8 mouse cellular contexts compared by ENCODE assay signal in genomic region chr10:127091507-127092396, GRCm38 (mm10). TPM values are rescaled to one million over a fixed set of nuclear protein-coding genes. Genes with fewer than 3 reads are reported as not detected.
A peak's percentile ranks its signal among the peaks of the same experiment; 100 is the strongest.
DNase-seq lines count a peak whose midpoint lies in the region; ATAC-seq lines count a peak whose summit lies in the region.

No protein-coding gene starts in this region.

- H3K27me3 ChIP-seq in heart, embryonic 14.5 days (ENCODE audit: control insufficient read depth, insufficient read depth, low read length): peaks cover 69% of the 10 kb centered on the region
- H3K27me3 ChIP-seq in forebrain, embryonic 16.5 days (replicated peaks; ENCODE audit: control insufficient read depth, insufficient read depth, low read length): peaks cover 36% of the 10 kb centered on the region
- peaks cover 75% of the 10 kb centered on the region for H3K27me3 ChIP-seq in limb, embryonic 13.5 days
- peaks cover 27% of the 10 kb centered on the region for H3K27me3 ChIP-seq in midbrain, embryonic 16.5 days (ENCODE audit: control insufficient read depth, insufficient read depth, low read depth, low read length)

- H3K36me3 ChIP-seq in heart, embryonic 14.5 days (ENCODE audit: control insufficient read depth, insufficient read depth, low read length): peaks cover 9% of the 10 kb centered on the region
- peaks cover 13% of the 10 kb centered on the region for H3K36me3 ChIP-seq in forebrain, embryonic 16.5 days (ENCODE audit: control insufficient read depth, insufficient read depth)
- peaks cover 18% of the 10 kb centered on the region for H3K36me3 ChIP-seq in limb, embryonic 13.5 days
- peaks cover 42% of the 10 kb centered on the region for H3K36me3 ChIP-seq in midbrain, embryonic 16.5 days (ENCODE audit: control insufficient read depth, insufficient read depth, low read length)

- H3K4me2 ChIP-seq in heart, embryonic 14.5 days (ENCODE audit: low read length): peak overlapping the region; percentile 43
- H3K4me2 ChIP-seq in forebrain, embryonic 16.5 days (ENCODE audit: low read length): peak overlapping the region; percentile 54
- peak overlapping the region; percentile 53 for H3K4me2 ChIP-seq in limb, embryonic 13.5 days (replicated peaks)
- H3K4me2 ChIP-seq in midbrain, embryonic 16.5 days (ENCODE audit: low read length): peak overlapping the region; percentile 26

- intact Hi-C loops in heart, postnatal 25 days (cut with DNase I): no loop called here

- H3K27ac ChIP-seq in heart, embryonic 14.5 days (replicated peaks in 1 of 2; ENCODE audit: control insufficient read depth in 1 of 2, insufficient read depth in 1 of 2, low read depth in 2 of 2, low read length in 2 of 2): no peak overlapping the region
- no peak overlapping the region for H3K27ac ChIP-seq in forebrain, embryonic 16.5 days (ENCODE audit: low read length)
- H3K27ac ChIP-seq in limb, embryonic 13.5 days: no peak overlapping the region
- no peak overlapping the region for H3K27ac ChIP-seq in midbrain, embryonic 16.5 days (ENCODE audit: low read length)

- H3K4me3 ChIP-seq in heart, embryonic 14.5 days (ENCODE audit: control insufficient read depth in 1 of 2, insufficient read depth in 1 of 2, low read depth in 1 of 2, low read length in 2 of 2): peak overlapping the region in 1 of 2 experiments; percentile 16; a peak in 2 of 4 replicates
- H3K4me3 ChIP-seq in forebrain, embryonic 16.5 days (replicated peaks; ENCODE audit: low read length): peak overlapping the region; percentile 28
- peak overlapping the region; percentile 28 for H3K4me3 ChIP-seq in limb, embryonic 13.5 days
- H3K4me3 ChIP-seq in midbrain, embryonic 16.5 days (ENCODE audit: low read depth, low read length): 0 out of 2 replicates have a peak overlapping the region, but pooled peaks have one; percentile 1

- H3K4me1 ChIP-seq in heart, embryonic 14.5 days (ENCODE audit: control insufficient read depth in 2 of 2, insufficient read depth in 2 of 2, low read length in 2 of 2): peaks cover 10 to 20% of the 10 kb centered on the region in 2 experiments
- H3K4me1 ChIP-seq in forebrain, embryonic 16.5 days (replicated peaks; ENCODE audit: control insufficient read depth, insufficient read depth, low read length): peaks cover 24% of the 10 kb centered on the region
- peaks cover 26% of the 10 kb centered on the region for H3K4me1 ChIP-seq in limb, embryonic 13.5 days
- peaks cover 12% of the 10 kb centered on the region for H3K4me1 ChIP-seq in midbrain, embryonic 16.5 days (ENCODE audit: control insufficient read depth, insufficient read depth, low read length)

- no peak for DNase-seq in heart, postnatal 25 days (ENCODE audit: low spot score)
- DNase-seq in adrenal gland, postnatal 10 days: peak; percentile 74
- DNase-seq in B cell, adult 2 months: no peak
- DNase-seq in urinary bladder, postnatal 25 days (ENCODE audit: low spot score): no peak

- H3K9ac ChIP-seq in heart, embryonic 14.5 days (ENCODE audit: low read length): no peak overlapping the region
- peak overlapping the region; percentile 33 for H3K9ac ChIP-seq in forebrain, embryonic 16.5 days (replicated peaks; ENCODE audit: low read depth, low read length)
- 0 out of 2 replicates have a peak overlapping the region, but pooled peaks have one; percentile 19 for H3K9ac ChIP-seq in limb, embryonic 13.5 days
- H3K9ac ChIP-seq in midbrain, embryonic 16.5 days (ENCODE audit: low read depth, low read length): peak overlapping the region; percentile 3; the same call in 1 of the 2 replicates

- no peak for ATAC-seq in heart, embryonic 14.5 days (ENCODE audit: insufficient number of reproducible peaks, insufficient read depth, low FRiP score, low read depth)
- ATAC-seq in forebrain, embryonic 16.5 days: peak; percentile 49
- ATAC-seq in limb, embryonic 13.5 days (ENCODE audit: low FRiP score, low read depth): 0 out of 2 replicates have a peak, but pooled peaks have one; percentile 13
- ATAC-seq in midbrain, embryonic 16.5 days: peak; percentile 18

- no peaks in the 10 kb centered on the region for H3K9me3 ChIP-seq in heart, embryonic 14.5 days (ENCODE audit: control insufficient read depth, low read length)
- no peaks in the 10 kb centered on the region for H3K9me3 ChIP-seq in forebrain, embryonic 16.5 days (ENCODE audit: control insufficient read depth, low read length)
- H3K9me3 ChIP-seq in limb, embryonic 13.5 days: no peaks in the 10 kb centered on the region
- no peaks in the 10 kb centered on the region for H3K9me3 ChIP-seq in midbrain, embryonic 16.5 days (replicated peaks; ENCODE audit: control insufficient read depth, low read length, poor library complexity, severe bottlenecking)

- 10% methylated on average over 50 of the region's 51 CpGs for WGBS in heart, embryonic 14.5 days
- 6% methylated on average over 47 of the region's 51 CpGs for WGBS in forebrain, embryonic 16.5 days
- WGBS in limb, embryonic 13.5 days: 8% methylated on average over 43 of the region's 51 CpGs
- WGBS in midbrain, embryonic 16.5 days: 14% methylated on average over 47 of the region's 51 CpGs

RNA-seq across cellular contexts. Expression of gene Agap2, which starts 16.7 kb away (rescaled TPM):
- polyA plus RNA-seq in heart, embryonic 14.5 days (2014; fragmentation: Nextera tagmentation; extraction: Ambion mirVana): 0.27 TPM in 1 of 2 replicates, not detected in the other
- 1 to 10 TPM; 5.9 to 7.3 TPM for total RNA-seq in heart, postnatal 25 days (2021)
- total RNA-seq in adrenal gland, postnatal 10 days (2021): 1 to 10 TPM; 5.7 to 6.2 TPM
- 2.2 and 4.7 TPM in 2 replicates for polyA plus RNA-seq in forebrain, embryonic 16.5 days (2015; fragmentation: Nextera tagmentation; extraction: Ambion mirVana)
- polyA plus RNA-seq in limb, embryonic 13.5 days (2015; fragmentation: Nextera tagmentation; extraction: Ambion mirVana): 0.29 and 0.43 TPM in 2 replicates
- polyA plus RNA-seq in midbrain, embryonic 16.5 days (2015; fragmentation: Nextera tagmentation; extraction: Ambion mirVana): 5.1 and 5.3 TPM in 2 replicates

RNA-seq across cellular contexts. Expression of gene Tspan31, which starts 21.7 kb away (rescaled TPM):
- polyA plus RNA-seq in heart, embryonic 14.5 days (2014; fragmentation: Nextera tagmentation; extraction: Ambion mirVana): 99.1 and 101 TPM in 2 replicates
- total RNA-seq in heart, postnatal 25 days (2021): 10 to 100 TPM; 43.4 to 47.4 TPM
- total RNA-seq in adrenal gland, postnatal 10 days (2021): 10 to 100 TPM; 81.7 to 94.3 TPM
- 119 and 120 TPM in 2 replicates for polyA plus RNA-seq in forebrain, embryonic 16.5 days (2015; fragmentation: Nextera tagmentation; extraction: Ambion mirVana)
- 174 and 188 TPM in 2 replicates for polyA plus RNA-seq in limb, embryonic 13.5 days (2015; fragmentation: Nextera tagmentation; extraction: Ambion mirVana)
- 105 and 110 TPM in 2 replicates for polyA plus RNA-seq in midbrain, embryonic 16.5 days (2015; fragmentation: Nextera tagmentation; extraction: Ambion mirVana)

RNA-seq across cellular contexts. Expression of gene Cdk4, which starts 28.4 kb away (rescaled TPM):
- polyA plus RNA-seq in heart, embryonic 14.5 days (2014; fragmentation: Nextera tagmentation; extraction: Ambion mirVana): 929 and 946 TPM in 2 replicates
- total RNA-seq in heart, postnatal 25 days (2021): 10 to 100 TPM; 76.1 to 83.3 TPM
- 100 to 1,000 TPM; 267 to 302 TPM for total RNA-seq in adrenal gland, postnatal 10 days (2021)
- polyA plus RNA-seq in forebrain, embryonic 16.5 days (2015; fragmentation: Nextera tagmentation; extraction: Ambion mirVana): 1,494 and 1,664 TPM in 2 replicates
- 2,027 and 2,061 TPM in 2 replicates for polyA plus RNA-seq in limb, embryonic 13.5 days (2015; fragmentation: Nextera tagmentation; extraction: Ambion mirVana)
- polyA plus RNA-seq in midbrain, embryonic 16.5 days (2015; fragmentation: Nextera tagmentation; extraction: Ambion mirVana): 646 and 776 TPM in 2 replicates

RNA-seq across cellular contexts. Expression of gene Os9, which starts 29.2 kb away (rescaled TPM):
- polyA plus RNA-seq in heart, embryonic 14.5 days (2014; fragmentation: Nextera tagmentation; extraction: Ambion mirVana): 27.7 and 28.3 TPM in 2 replicates
- total RNA-seq in heart, postnatal 25 days (2021): 10 to 100 TPM; 25.0 to 25.1 TPM
- 10 to 100 TPM; 82.0 to 88.6 TPM for total RNA-seq in adrenal gland, postnatal 10 days (2021)
- 125 and 126 TPM in 2 replicates for polyA plus RNA-seq in forebrain, embryonic 16.5 days (2015; fragmentation: Nextera tagmentation; extraction: Ambion mirVana)
- 80.8 and 84.9 TPM in 2 replicates for polyA plus RNA-seq in limb, embryonic 13.5 days (2015; fragmentation: Nextera tagmentation; extraction: Ambion mirVana)
- polyA plus RNA-seq in midbrain, embryonic 16.5 days (2015; fragmentation: Nextera tagmentation; extraction: Ambion mirVana): 132 and 138 TPM in 2 replicates

RNA-seq across cellular contexts. Expression of gene March9, which starts 31.8 kb away (rescaled TPM):
- polyA plus RNA-seq in heart, embryonic 14.5 days (2014; fragmentation: Nextera tagmentation; extraction: Ambion mirVana): 0.16 and 0.39 TPM in 2 replicates
- 1 to 10 TPM; 2.3 to 2.5 TPM for total RNA-seq in heart, postnatal 25 days (2021)
- 1 to 10 TPM; 6.5 to 6.9 TPM for total RNA-seq in adrenal gland, postnatal 10 days (2021)
- polyA plus RNA-seq in forebrain, embryonic 16.5 days (2015; fragmentation: Nextera tagmentation; extraction: Ambion mirVana): 5.3 and 6.6 TPM in 2 replicates
- 1.5 and 1.8 TPM in 2 replicates for polyA plus RNA-seq in limb, embryonic 13.5 days (2015; fragmentation: Nextera tagmentation; extraction: Ambion mirVana)
- 5.6 and 6.3 TPM in 2 replicates for polyA plus RNA-seq in midbrain, embryonic 16.5 days (2015; fragmentation: Nextera tagmentation; extraction: Ambion mirVana)
